Mouse (Mus musculus): ENCODE measurements around the gene Dock9.
A peak's percentile ranks its signal among the peaks of the same experiment; 100 is the strongest.
"Not testable (repeated sequence)": the region's sequence is repeated elsewhere in the genome, so short reads cannot be mapped to it uniquely, and the experiment has no call there.

Gene Dock9

GRCm38 (mm10) chr14:121657633-121658032 lies 140.0 kb downstream of the Dock9 start:
- DNase-seq: no peak

GRCm38 (mm10) chr14:121656912-121657311 lies 140.7 kb downstream of the Dock9 start:
- no peak for DNase-seq

- no peak for DNase-seq
These were observed 142.7 kb downstream of the Dock9 start for GRCm38 (mm10) chr14:121654977-121655376.

- DNase-seq: no peak
These were observed 143.1 kb downstream of the Dock9 start for GRCm38 (mm10) chr14:121654416-121654967.

GRCm38 (mm10) chr14:121653717-121654116 lies 143.9 kb downstream of the Dock9 start:
- no peak for DNase-seq

- no peak for DNase-seq
These were observed 144.4 kb downstream of the Dock9 start for GRCm38 (mm10) chr14:121653241-121653640.

- no peak for DNase-seq
These were observed 149.0 kb downstream of the Dock9 start for GRCm38 (mm10) chr14:121648581-121649060.

GRCm38 (mm10) chr14:121647693-121648092 lies 149.9 kb downstream of the Dock9 start:
- no peak for DNase-seq

- no peak for DNase-seq
These were observed 151.0 kb downstream of the Dock9 start for GRCm38 (mm10) chr14:121646617-121647016.

GRCm38 (mm10) chr14:121644302-121644701 lies 153.3 kb downstream of the Dock9 start:
- no peak for DNase-seq

GRCm38 (mm10) chr14:121641271-121641670 lies 156.4 kb downstream of the Dock9 start:
- DNase-seq: no peak

- DNase-seq: peak; percentile 36
These were observed 160.6 kb downstream of the Dock9 start for GRCm38 (mm10) chr14:121636935-121637510.

GRCm38 (mm10) chr14:121634736-121635430 lies 162.8 kb downstream of the Dock9 start:
- no peak for DNase-seq

GRCm38 (mm10) chr14:121634093-121634735 lies 163.4 kb downstream of the Dock9 start:
- DNase-seq: no peak

- DNase-seq: no peak
These were observed 165.7 kb downstream of the Dock9 start for GRCm38 (mm10) chr14:121631934-121632333.

GRCm38 (mm10) chr14:121626741-121627140 lies 170.9 kb downstream of the Dock9 start:
- DNase-seq: no peak

- not testable (repeated sequence) for DNase-seq
These were observed 173.6 kb downstream of the Dock9 start for GRCm38 (mm10) chr14:121623996-121624542.

GRCm38 (mm10) chr14:121621806-121622205 lies 175.8 kb downstream of the Dock9 start:
- DNase-seq: no peak

- no peak for DNase-seq
These were observed 177.1 kb downstream of the Dock9 start for GRCm38 (mm10) chr14:121620567-121620966.

GRCm38 (mm10) chr14:121620157-121620556 lies 177.5 kb downstream of the Dock9 start:
- no peak for DNase-seq

- peak; percentile 82 for DNase-seq
These were observed 179.8 kb downstream of the Dock9 start for GRCm38 (mm10) chr14:121617645-121618390.

GRCm38 (mm10) chr14:121615431-121615830 lies 182.2 kb downstream of the Dock9 start:
- peak; percentile 68 for DNase-seq

Measured in right cerebral cortex, postnatal 25 days (tissue).